Mouse (Mus musculus): Measurements from ENCODE around the gene Ank3.

The Ank3 gene

GRCm38 (mm10) chr10:69535931-69536200, 137.3 kb downstream of the Ank3 start:
- no peak for DNase-seq (ENCODE audit: low spot score)

DNA sequence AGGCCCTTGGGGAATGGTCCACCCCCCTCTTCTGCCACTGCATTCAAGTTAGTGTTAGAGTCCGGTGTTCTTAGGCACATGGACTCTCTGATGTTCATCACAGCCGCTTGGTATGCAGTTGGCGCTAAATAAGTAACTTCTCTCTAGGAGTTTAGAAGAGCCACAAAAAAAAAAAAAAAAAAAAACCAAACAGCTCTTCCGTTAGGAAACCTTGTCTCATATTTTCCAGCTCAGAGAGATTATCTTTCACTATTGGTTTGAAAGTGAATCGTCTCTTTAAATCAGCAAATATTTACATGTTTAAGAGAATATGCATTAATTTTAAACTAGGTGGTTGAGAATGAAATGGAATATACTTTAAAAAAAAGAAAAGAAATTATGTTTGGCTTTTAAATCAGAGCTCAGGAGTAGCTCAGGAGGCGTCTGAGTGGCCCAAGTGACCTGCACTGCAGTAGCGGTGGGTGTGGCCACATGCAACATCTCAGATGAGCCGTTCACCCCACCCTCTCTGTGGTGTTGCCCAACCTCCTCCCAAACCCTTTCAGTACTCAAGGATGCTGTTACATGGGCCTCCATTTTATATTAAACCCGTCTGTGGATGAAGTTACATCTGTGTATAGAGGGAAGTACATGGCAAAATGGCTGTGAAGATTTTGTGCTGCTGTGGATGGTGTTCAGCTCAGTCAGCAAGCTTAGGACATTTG, 138.0 kb downstream of the Ank3 start:
- DNase-seq (ENCODE audit: low spot score): no peak

DNA sequence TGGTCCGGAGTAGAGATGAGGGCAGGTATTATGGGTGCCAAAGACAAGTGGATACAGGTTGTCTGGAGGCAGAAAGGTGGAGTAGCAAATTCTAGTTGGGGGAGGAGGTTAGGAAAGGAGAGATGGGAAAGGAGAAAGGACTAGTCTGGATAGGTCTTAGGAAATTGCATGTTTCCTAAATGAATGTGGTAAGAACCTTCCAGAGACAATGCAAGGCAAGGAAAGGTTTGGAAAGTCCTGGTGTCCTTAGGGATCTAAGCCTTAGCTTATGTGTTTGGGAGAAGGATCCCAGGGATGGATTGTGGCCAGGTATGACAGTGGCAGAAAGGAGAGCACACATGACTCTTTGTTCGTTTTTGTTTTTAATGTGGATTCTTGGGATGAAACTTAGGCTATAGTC, 139.7 kb downstream of the Ank3 start:
- DNase-seq (ENCODE audit: low spot score): no peak

DNA sequence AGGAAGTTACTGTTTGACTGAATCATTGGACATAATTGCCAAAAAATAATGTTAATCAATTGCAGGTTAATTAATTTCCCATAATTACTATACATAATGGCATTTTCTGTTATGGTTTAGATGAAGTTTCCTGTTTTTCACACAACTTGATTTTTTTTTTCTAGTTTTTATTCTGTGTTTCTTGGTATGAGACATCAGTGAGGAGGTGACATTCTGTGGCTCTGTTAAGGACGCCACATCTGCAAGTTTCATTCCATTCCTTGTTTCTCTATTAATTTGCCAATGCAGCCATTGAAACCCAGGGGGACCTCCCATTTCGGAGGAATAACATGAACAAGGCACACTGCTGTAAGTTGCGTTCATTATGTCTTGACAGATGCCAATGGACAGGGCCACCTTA, 143.9 kb downstream of the Ank3 start:
- no peak for DNase-seq (ENCODE audit: low spot score)

GRCm38 (mm10) chr10:69543876-69544620, 145.5 kb downstream of the Ank3 start:
- no peak for DNase-seq (ENCODE audit: low spot score)

DNA sequence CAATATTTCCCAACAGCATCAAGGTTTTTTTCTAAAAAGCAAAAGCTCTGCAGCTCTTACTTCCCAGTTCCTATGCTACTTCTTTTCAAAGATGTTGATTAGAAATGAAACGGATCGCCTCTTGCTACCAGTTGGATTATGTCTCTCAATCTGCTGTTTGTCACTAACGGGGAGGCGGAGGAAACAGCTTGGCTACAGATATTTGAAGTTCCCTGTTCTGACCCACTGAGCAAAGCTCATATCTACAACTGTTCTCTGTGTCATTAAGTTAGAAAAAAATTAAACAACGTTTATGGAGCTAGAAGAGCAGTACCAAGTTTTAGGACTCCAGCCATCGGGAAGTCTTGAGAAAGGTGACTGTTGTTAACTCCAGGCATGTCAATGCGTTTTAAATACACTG, 146.1 kb downstream of the Ank3 start:
- DNase-seq (ENCODE audit: low spot score): no peak

DNA sequence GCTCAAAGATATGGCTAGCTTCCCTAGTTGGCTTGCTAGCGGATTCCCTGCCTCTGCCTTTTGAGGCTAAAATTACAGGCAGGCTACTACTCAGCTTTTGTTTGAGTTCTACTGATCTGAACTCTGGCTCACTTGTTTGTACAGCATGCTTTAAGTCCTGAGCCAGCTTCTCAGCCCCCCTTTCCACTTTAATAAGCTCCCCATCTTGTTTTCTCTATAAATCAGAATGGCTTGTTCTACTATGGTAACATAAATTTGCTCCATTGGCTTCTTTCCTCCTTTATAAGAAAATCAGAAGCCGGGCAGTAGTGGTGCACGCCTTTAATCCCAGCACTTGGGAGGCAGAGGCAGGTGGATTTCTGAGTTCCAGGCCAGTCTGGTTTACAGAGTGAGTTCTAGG, 147.4 kb downstream of the Ank3 start:
- no peak for DNase-seq (ENCODE audit: low spot score)

DNA sequence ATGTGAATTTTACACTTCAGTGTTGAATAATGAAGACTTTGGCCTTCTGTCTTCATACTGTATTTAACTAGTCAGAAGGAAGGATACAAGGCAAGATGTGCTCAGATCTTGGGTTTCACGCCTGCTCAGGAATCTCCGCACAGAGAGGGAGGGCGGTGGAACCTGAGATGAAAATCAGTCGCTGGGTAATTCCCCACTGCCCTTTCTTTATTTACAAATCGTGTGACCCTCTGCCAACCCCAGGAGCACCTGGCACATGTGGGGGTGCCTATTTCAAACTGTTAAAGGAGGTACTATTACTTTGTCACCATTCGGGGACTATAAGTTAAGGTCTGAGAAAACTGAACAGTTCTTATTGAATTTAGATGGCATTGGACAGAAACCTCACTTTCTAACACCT, 148.1 kb downstream of the Ank3 start:
- DNase-seq (ENCODE audit: low spot score): no peak

- DNase-seq (ENCODE audit: low spot score): peak; percentile 38
Measured at GRCm38 (mm10) chr10:69548771-69549170, 150.2 kb downstream of the Ank3 start.

DNA sequence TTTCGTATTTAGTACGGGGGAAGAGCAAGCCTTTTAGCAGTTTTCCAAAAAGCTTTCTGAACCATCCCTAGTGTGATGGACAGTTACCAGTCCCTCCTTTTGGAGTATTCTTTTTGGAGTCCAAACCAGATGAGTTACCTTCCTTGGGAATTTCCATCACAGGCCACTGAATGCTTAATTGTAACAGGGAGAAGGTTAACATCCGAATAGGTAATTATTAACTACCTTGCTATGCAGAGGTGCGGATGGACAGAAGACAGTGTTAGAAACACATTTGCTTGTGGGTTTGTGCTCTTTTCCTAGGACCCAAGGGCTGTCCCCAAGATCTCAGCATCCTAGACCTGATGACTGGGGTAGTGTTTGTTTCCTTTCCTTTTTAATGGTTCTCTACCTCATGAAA, 150.6 kb downstream of the Ank3 start:
- DNase-seq (ENCODE audit: low spot score): peak; percentile 52

- DNase-seq (ENCODE audit: low spot score): peak; percentile 80
Measured at GRCm38 (mm10) chr10:69550824-69551223, 152.3 kb downstream of the Ank3 start.

GRCm38 (mm10) chr10:69553091-69553490, 154.5 kb downstream of the Ank3 start:
- DNase-seq (ENCODE audit: low spot score): peak; percentile 61

DNA sequence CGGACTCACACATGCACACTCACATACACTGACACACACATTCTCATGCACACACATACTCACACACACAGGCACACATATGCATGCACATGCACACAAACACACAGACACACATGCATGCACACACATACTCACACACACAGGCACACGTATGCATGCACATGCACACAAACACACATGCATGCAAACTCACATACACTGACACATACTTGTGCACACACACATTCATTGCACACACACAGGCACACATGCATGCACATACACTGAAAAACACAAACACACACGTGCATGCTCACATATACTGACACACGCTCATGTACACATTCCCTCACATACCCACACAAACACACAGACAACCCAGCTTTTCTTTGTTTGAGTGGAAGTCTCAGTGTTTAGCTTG, 157.0 kb downstream of the Ank3 start:
- DNase-seq (ENCODE audit: low spot score): no peak

- peak; percentile 50 for DNase-seq (ENCODE audit: low spot score)
Measured at GRCm38 (mm10) chr10:69556278-69556677, 157.7 kb downstream of the Ank3 start.

DNA sequence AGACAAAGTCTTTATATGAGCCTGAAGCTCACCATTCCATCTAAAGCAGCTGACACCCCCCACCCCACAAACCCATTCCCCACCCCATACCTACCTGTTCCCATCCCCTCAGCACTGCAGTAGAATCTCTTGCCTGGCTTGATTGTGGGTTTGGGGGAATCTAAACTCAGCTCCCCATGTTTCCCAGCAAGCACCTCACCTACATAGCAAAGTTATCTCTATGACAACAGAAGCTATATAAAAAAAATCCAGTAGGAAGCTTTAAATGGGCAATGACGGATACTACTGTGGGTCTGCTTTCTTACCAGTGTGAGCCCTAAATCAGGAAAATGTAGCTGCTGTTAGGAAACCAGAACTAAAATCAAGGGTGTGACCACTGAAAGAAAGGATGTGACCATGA, 161.7 kb downstream of the Ank3 start:
- DNase-seq (ENCODE audit: low spot score): no peak

DNA sequence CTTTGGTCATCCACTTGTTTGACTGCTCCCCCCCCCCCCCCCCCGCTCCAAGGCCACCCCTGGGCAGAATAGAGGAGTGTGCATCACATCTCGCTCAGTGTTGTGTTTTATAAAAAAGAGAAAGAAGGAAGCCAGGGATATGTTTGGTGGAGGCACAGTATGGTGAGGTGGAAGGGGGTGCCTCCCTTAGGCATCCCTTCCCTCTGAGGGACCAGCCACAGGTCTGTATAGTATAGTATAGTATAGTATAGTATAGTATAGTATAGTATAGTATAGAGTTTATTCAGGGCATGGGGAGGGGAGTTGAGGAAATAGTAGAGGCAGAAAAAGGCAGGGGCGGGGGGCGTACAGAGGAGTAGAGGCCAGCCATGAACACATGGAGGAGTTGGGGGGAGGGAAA, 164.4 kb downstream of the Ank3 start:
- DNase-seq (ENCODE audit: low spot score): no peak

DNA sequence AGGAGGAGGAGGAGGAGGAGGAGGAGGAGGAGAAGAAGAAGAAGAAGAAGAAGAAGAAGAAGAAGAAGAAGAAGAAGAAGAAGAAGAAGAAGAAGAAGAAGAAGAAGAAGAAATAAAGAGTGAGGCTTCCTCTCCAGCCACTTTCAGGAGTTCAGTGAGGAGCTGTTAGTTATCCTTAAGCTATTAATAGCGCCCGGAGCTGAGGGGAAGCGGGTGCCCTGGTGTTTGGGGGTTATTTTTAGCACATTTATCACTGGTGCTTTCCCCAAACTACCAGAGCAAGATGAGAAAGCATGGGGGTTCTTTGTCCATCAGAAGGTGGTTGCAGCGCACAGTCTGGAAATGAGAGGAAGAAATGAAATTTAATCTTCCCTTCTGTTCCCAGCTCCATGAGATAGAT, 166.5 kb downstream of the Ank3 start:
- no peak for DNase-seq (ENCODE audit: low spot score)

DNA sequence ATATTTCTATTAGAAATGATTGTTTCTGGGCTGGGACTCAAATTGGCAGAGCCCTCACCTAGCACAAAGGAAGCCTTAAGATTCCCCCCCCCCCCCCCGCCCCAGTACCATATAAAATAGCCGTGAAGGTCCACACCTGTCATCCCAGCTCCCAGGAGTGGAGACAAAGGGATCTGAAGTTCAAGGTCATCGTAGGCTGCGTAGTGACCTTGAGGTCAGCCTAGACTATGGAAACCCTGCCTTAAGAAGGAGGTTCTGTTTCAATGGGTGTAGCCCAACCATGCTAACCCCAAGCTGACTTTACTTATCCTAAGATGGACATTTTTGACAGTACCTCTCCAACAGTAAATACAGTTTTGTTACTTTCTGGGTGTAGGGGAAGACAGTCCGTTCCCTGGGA, 170.4 kb downstream of the Ank3 start:
- DNase-seq (ENCODE audit: low spot score): no peak

- DNase-seq (ENCODE audit: low spot score): no peak
Measured at GRCm38 (mm10) chr10:69569740-69570139, 171.2 kb downstream of the Ank3 start.

DNA sequence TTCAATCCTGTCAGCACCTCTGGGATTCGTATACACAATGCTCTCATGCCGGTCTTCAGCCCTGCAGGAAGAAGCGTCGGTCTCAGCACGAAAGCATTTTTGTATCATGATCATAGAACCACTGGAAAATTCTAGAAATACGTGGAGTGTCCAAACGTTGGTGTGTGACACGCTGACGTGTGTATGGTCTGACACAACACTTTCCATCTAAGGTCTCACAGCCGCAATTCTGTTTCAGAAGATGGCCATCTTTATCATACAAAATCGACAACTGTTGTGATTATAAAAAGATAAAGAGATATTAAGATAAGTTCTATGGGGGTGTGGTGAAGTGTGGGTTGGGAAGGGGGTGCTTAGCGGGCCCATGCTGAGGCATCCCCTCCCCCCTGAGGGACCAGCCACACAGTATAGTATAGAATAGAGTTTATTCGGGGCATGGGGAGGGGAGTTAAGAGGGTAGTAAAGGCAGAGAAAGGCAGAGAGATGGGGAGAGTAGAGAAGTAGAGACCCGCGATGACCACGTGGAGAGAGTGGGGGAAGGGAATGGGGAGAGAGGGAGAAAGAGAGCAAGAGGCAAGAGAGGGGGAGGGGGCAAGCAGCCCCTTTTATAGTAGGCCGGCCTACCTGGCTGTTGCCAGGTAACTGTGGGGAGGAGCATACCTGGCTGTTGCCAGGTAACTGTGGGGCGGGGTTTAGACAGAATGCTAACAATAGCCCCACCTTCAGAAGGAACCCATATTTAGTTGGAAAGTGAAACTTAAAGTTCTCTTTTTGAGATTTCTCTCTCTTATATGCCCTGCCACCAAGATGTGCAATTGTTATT, 172.1 kb downstream of the Ank3 start:
- DNase-seq (ENCODE audit: low spot score): no peak

GRCm38 (mm10) chr10:69571422-69571821, 172.8 kb downstream of the Ank3 start:
- no peak for DNase-seq (ENCODE audit: low spot score)

DNA sequence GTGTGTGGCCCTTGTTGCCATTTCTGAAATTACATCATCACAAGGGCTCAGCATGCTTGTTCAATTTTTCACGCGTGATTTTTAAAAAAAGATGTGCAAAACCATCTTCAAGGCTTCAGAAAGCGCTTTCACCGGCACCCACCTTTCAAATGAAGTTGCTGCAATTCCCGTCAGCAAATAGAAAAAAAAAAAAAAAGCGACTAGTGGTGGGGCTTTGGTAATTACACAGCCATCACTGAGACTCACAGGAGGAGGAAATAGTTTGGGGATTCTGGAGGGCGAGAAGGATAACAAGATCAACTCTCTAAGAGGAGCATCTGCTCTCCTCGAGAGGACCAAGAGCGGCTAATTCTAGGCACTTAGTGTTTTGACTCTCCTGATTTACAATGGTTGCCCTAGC, 173.4 kb downstream of the Ank3 start:
- DNase-seq (ENCODE audit: low spot score): no peak

GRCm38 (mm10) chr10:69573054-69573453, 174.5 kb downstream of the Ank3 start:
- no peak for DNase-seq (ENCODE audit: low spot score)
